Mouse (Mus musculus): ENCODE results near the gene Snx11. TPM values are rescaled to one million over a fixed set of nuclear protein-coding genes. Genes with fewer than 3 reads are reported as not detected.
"Not testable (repeated sequence)": the region's sequence is repeated elsewhere in the genome, so short reads cannot be mapped to it uniquely, and the experiment has no call there.

Gene Snx11
- polyA plus RNA-seq, 1 experiment = 17.6 TPM

- Histone ChIP-seq H3K79me2 (ENCODE audit: control insufficient read depth, insufficient read depth) (peaks cover 73% of the 10 kb centered on the region), H3K79me3 (ENCODE audit: low read depth) (peaks cover 50% of the 10 kb centered on the region)
- TF ChIP-seq USF1 (IDR thresholded peaks at IDR 0.05; ENCODE audit: low read depth) (no peak), MYOD1 (IDR thresholded peaks at IDR 0.05; ENCODE audit: control insufficient read depth, insufficient read length, low read depth) (no peak), CEBPB (IDR thresholded peaks at IDR 0.05; ENCODE audit: low read depth) (no peak), MYOG (IDR thresholded peaks at IDR 0.05; ENCODE audit: control insufficient read depth, extremely low read depth, insufficient read length) (no peak), FOSL1 (IDR thresholded peaks at IDR 0.05; ENCODE audit: insufficient read depth, low read length, poor library complexity, severe bottlenecking) (no peak)
These were observed 13.3 kb upstream of the Snx11 start for GRCm38 (mm10) chr11:96790681-96791080.

GRCm38 (mm10) chr11:96789990-96790389, 12.6 kb upstream of the Snx11 start:
- Histone ChIP-seq H3K27me3 (ENCODE audit: control insufficient read depth, insufficient read depth, insufficient read length) (no peaks in the 10 kb centered on the region), H3K79me3 (ENCODE audit: low read depth) (peaks cover 44% of the 10 kb centered on the region), H3K36me3 (ENCODE audit: control insufficient read depth, insufficient read depth) (peaks cover 20% of the 10 kb centered on the region), H3K4me3 (ENCODE audit: insufficient read depth, poor library complexity, severe bottlenecking) (peak overlapping the region; percentile 84), H3K79me2 (ENCODE audit: control insufficient read depth, insufficient read depth) (peaks cover 66% of the 10 kb centered on the region), H3ac (ENCODE audit: control insufficient read depth, insufficient read length, low read depth) (peak overlapping the region; percentile 53)
- TF ChIP-seq MYOG (IDR thresholded peaks at IDR 0.05; ENCODE audit: control insufficient read depth, extremely low read depth, insufficient read length) (no peak), FOSL1 (IDR thresholded peaks at IDR 0.05; ENCODE audit: insufficient read depth, low read length, poor library complexity, severe bottlenecking) (no peak), MAX (IDR thresholded peaks at IDR 0.05) (no peak), MYOD1 (IDR thresholded peaks at IDR 0.05; ENCODE audit: control insufficient read depth, insufficient read length, low read depth) (no peak), USF1 (IDR thresholded peaks at IDR 0.05; ENCODE audit: low read depth) (no peak)

More at GRCm38 (mm10) chr11:96790681-96791080, 13.3 kb upstream of the Snx11 start:
- Histone ChIP-seq H3K27me3 (ENCODE audit: control insufficient read depth, insufficient read depth, insufficient read length) (no peaks in the 10 kb centered on the region), H3K36me3 (ENCODE audit: control insufficient read depth, insufficient read depth) (peaks cover 25% of the 10 kb centered on the region), H3K4me3 (ENCODE audit: insufficient read depth, poor library complexity, severe bottlenecking) (peak overlapping the region; percentile 84), H3ac (ENCODE audit: control insufficient read depth, insufficient read length, low read depth) (no peak overlapping the region)

DNA sequence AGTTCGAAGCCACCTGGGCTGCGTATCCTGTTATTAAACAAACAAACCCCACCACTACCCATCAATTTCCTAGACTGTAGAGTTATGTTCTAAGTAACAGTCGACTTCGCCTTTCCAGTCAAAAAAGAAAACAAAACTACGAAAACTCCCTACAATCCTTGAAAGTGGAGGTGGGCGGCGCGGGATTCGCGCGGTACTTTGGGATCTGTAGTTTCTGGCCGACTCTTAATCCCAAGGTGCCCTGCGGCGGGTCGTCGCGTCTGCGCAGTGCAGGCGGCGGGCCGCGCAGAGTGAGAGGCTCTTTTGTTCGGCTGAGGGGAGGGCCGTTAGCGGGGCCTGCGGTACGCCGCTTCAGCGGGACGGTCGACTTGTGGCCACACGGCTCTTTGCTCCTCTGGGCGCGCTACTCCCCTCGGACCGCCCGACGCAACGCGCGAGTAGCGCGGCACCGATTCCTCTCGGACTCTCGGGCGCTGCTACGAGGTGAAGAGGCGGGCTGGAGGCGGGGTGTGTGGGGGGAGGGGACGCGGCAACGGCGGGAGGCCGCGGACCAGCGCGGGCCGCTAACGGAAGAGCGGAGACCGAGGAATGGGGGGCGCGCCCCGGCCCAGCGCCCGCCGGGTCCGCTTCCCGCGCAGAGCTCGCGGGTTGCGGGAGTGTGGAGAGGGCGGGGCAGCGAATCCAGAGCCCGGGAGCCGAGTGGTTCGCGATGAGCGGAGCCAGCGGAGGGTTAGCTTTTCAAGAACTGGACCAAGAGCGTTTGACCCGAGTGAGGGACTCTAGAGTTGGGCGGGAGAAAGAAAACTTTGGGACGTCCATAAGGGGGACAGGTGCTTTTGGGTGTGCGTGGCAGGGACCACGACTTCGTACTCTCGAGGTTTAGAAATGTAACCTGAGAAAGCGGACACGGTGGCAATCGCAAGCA, 11.8 kb upstream of the Snx11 start, which contains the start of gene Cbx1:
Gene Cbx1, plus strand, starts transcription at position 257 of the 925 bp plus-strand sequence.
- no peak for TF ChIP-seq MYOD1 (IDR thresholded peaks at IDR 0.05; ENCODE audit: control insufficient read depth, insufficient read length, low read depth)
- peak; percentile 21 for TF ChIP-seq MAX (IDR thresholded peaks at IDR 0.05)
- Histone ChIP-seq H3K36me3 (ENCODE audit: control insufficient read depth, insufficient read depth) (peaks cover 20% of the 10 kb centered on the region), H3K79me3 (ENCODE audit: low read depth) (peaks cover 44% of the 10 kb centered on the region), H3ac (ENCODE audit: control insufficient read depth, insufficient read length, low read depth) (peak within 1 kb of the TSS; percentile 91), H3K27me3 (ENCODE audit: control insufficient read depth, insufficient read depth, insufficient read length) (no peaks in the 10 kb centered on the region), H3K79me2 (ENCODE audit: control insufficient read depth, insufficient read depth) (peaks cover 57% of the 10 kb centered on the region), H3K4me3 (ENCODE audit: insufficient read depth, poor library complexity, severe bottlenecking) (peak within 1 kb of the TSS; percentile 84)

GRCm38 (mm10) chr11:96786731-96787450, 9.5 kb upstream of the Snx11 start:
- TF ChIP-seq MYOG (IDR thresholded peaks at IDR 0.05; ENCODE audit: control insufficient read depth, extremely low read depth, insufficient read length) (no peak), CEBPB (IDR thresholded peaks at IDR 0.05; ENCODE audit: low read depth) (no peak), FOSL1 (IDR thresholded peaks at IDR 0.05; ENCODE audit: insufficient read depth, low read length, poor library complexity, severe bottlenecking) (no peak), MAX (IDR thresholded peaks at IDR 0.05) (no peak)
- peaks cover 26% of the 10 kb centered on the region for H3K79me3 ChIP-seq (ENCODE audit: low read depth)
- H3K4me3 ChIP-seq (ENCODE audit: insufficient read depth, poor library complexity, severe bottlenecking) = no peak overlapping the region
- H3ac ChIP-seq (ENCODE audit: control insufficient read depth, insufficient read length, low read depth) = no peak overlapping the region
- H3K36me3 ChIP-seq (ENCODE audit: control insufficient read depth, insufficient read depth) = peaks cover 11% of the 10 kb centered on the region
- no peaks in the 10 kb centered on the region for H3K27me3 ChIP-seq (ENCODE audit: control insufficient read depth, insufficient read depth, insufficient read length)
- peaks cover 35% of the 10 kb centered on the region for H3K79me2 ChIP-seq (ENCODE audit: control insufficient read depth, insufficient read depth)

DNA sequence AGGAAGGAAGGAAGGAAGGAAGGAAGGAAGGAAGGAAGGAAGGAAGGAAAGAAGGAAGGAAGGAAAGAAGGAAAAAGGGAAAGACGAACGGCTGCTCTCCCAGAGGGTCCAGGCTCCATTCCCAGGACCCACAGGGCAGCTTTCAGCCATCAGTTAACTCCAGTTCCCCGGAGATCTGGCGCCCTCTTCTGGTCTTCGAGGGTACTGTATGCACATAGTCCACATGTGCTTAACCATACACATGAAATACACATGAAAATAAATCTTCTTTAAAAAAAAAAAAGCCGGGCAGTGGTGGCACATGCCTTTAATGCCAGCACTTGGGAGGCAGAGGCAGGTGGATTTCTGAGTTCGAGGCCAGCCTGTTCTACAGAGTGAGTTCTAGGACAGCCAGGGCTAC, 7.5 kb upstream of the Snx11 start:
- H3K4me3 ChIP-seq (ENCODE audit: insufficient read depth, poor library complexity, severe bottlenecking); H3K27me3 ChIP-seq (ENCODE audit: control insufficient read depth, insufficient read depth, insufficient read length); H3K79me3 ChIP-seq (ENCODE audit: low read depth); H3K36me3 ChIP-seq (ENCODE audit: control insufficient read depth, insufficient read depth); H3ac ChIP-seq (ENCODE audit: control insufficient read depth, insufficient read length, low read depth): not testable (repeated sequence)
- peaks cover 14% of the 10 kb centered on the region for H3K79me2 ChIP-seq (ENCODE audit: control insufficient read depth, insufficient read depth)
- peak; percentile 32 for TF ChIP-seq CTCF (IDR thresholded peaks at IDR 0.05; ENCODE audit: control insufficient read depth, insufficient read depth, insufficient read length)

DNA sequence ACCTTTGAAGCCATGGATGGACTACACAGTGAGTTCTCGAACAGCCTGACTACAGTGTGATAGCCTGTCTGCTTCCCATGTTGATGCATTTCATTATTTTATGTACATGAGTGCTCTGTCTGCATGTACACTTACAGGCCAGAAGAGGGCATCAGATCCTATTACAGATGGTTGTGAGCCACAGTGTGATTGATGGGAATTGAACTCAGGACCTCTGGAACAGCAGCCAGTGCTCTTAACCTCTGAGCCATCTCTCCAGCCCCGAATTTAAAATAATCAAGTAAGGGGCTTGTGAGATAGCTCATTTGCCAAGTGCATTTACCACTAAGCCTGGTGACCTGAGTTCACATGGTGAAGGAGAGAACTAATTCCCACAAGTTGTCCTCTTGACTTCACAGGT, 4.1 kb upstream of the Snx11 start:
- H3K27me3 ChIP-seq (ENCODE audit: control insufficient read depth, insufficient read depth, insufficient read length) = no peaks in the 10 kb centered on the region
- peaks cover 8% of the 10 kb centered on the region for H3K79me2 ChIP-seq (ENCODE audit: control insufficient read depth, insufficient read depth)
- TF ChIP-seq MAX (IDR thresholded peaks at IDR 0.05) (no peak), FOSL1 (IDR thresholded peaks at IDR 0.05; ENCODE audit: insufficient read depth, low read length, poor library complexity, severe bottlenecking) (no peak), MYOG (IDR thresholded peaks at IDR 0.05; ENCODE audit: control insufficient read depth, extremely low read depth, insufficient read length) (no peak), CTCF (IDR thresholded peaks at IDR 0.05; ENCODE audit: control insufficient read depth, insufficient read depth, insufficient read length) (no peak), MYOD1 (IDR thresholded peaks at IDR 0.05; ENCODE audit: control insufficient read depth, insufficient read length, low read depth) (no peak), USF1 (IDR thresholded peaks at IDR 0.05; ENCODE audit: low read depth) (no peak), CEBPB (IDR thresholded peaks at IDR 0.05; ENCODE audit: low read depth) (no peak)
- peaks cover 5% of the 10 kb centered on the region for H3K79me3 ChIP-seq (ENCODE audit: low read depth)
- H3K36me3 ChIP-seq (ENCODE audit: control insufficient read depth, insufficient read depth) = no peaks in the 10 kb centered on the region
- no peak overlapping the region for H3K4me3 ChIP-seq (ENCODE audit: insufficient read depth, poor library complexity, severe bottlenecking)
- H3ac ChIP-seq (ENCODE audit: control insufficient read depth, insufficient read length, low read depth) = no peak overlapping the region
